Mouse (Mus musculus): Measurements from ENCODE around the gene Mettl6. TPM values are rescaled to one million over a fixed set of nuclear protein-coding genes. Genes with fewer than 3 reads are reported as not detected.

Mettl6 gene
- polyA plus RNA-seq, 1 experiment from 2014 or later = 62.3 TPM

GRCm38 (mm10) chr14:31503406-31503805 is 8.6 kb upstream of the Mettl6 start:
- 93% methylated on average over 13 of the region's 13 CpGs for WGBS
- DNase-seq (ENCODE audit: low spot score) = no peak
- H3K4me1 ChIP-seq (replicated peaks) = no peaks in the 10 kb centered on the region
- no peaks in the 10 kb centered on the region for H3K27me3 ChIP-seq (ENCODE audit: insufficient read depth, poor library complexity, severe bottlenecking)
- H3K4me3 ChIP-seq = no peak overlapping the region
- H3K9me3 ChIP-seq = no peaks in the 10 kb centered on the region
- H3K27ac ChIP-seq = no peak overlapping the region
- peaks cover 100% of the 10 kb centered on the region for H3K36me3 ChIP-seq

- peaks cover 15% of the 10 kb centered on the region for H3K4me1 ChIP-seq (replicated peaks)
- WGBS = 89% methylated on average over 1 of the region's 1 CpGs
- no peaks in the 10 kb centered on the region for H3K9me3 ChIP-seq
- no peak overlapping the region for H3K27ac ChIP-seq
- H3K4me3 ChIP-seq = no peak overlapping the region
- no peak for DNase-seq (ENCODE audit: low spot score)
- H3K36me3 ChIP-seq = peaks cover 68% of the 10 kb centered on the region
- H3K27me3 ChIP-seq (ENCODE audit: insufficient read depth, poor library complexity, severe bottlenecking) = no peaks in the 10 kb centered on the region
Observed at GRCm38 (mm10) chr14:31499526-31499925, 4.7 kb upstream of the Mettl6 start.

GRCm38 (mm10) chr14:31496241-31496646 is 1.4 kb upstream of the Mettl6 start:
- Histone ChIP-seq H3K4me3 (peak overlapping the region; percentile 76), H3K9me3 (no peaks in the 10 kb centered on the region), H3K4me1 (replicated peaks) (peaks cover 27% of the 10 kb centered on the region), H3K27me3 (ENCODE audit: insufficient read depth, poor library complexity, severe bottlenecking) (no peaks in the 10 kb centered on the region), H3K27ac (peak overlapping the region; percentile 96; the same call in 1 of the 2 replicates), H3K36me3 (peaks cover 57% of the 10 kb centered on the region)
- no peak for DNase-seq (ENCODE audit: low spot score)
- WGBS = 68% methylated on average over 7 of the region's 7 CpGs

GRCm38 (mm10) chr14:31495538-31495937 is 698 bp upstream of the Mettl6 start:
- Histone ChIP-seq H3K27me3 (ENCODE audit: insufficient read depth, poor library complexity, severe bottlenecking) (no peaks in the 10 kb centered on the region), H3K9me3 (no peaks in the 10 kb centered on the region), H3K4me1 (replicated peaks) (peaks cover 27% of the 10 kb centered on the region), H3K27ac (peak overlapping the region; percentile 96), H3K36me3 (peaks cover 57% of the 10 kb centered on the region), H3K4me3 (peak overlapping the region; percentile 76)
- WGBS = 8% methylated on average over 8 of the region's 8 CpGs
- DNase-seq (ENCODE audit: low spot score) = no peak

- 1% methylated on average over 37 of the region's 37 CpGs for WGBS
Observed at GRCm38 (mm10) chr14:31494349-31494974, 378 bp downstream of the Mettl6 start, which contains the start of gene Eaf1. TSS of gene Eaf1 (plus strand) at chr14:31494399.

GRCm38 (mm10) chr14:31493901-31494300 is 939 bp downstream of the Mettl6 start:
- peaks cover 27% of the 10 kb centered on the region for H3K4me1 ChIP-seq (replicated peaks)
- H3K9me3 ChIP-seq = no peaks in the 10 kb centered on the region
- DNase-seq (ENCODE audit: low spot score) = no peak
- H3K36me3 ChIP-seq = peaks cover 55% of the 10 kb centered on the region
- H3K27me3 ChIP-seq (ENCODE audit: insufficient read depth, poor library complexity, severe bottlenecking) = no peaks in the 10 kb centered on the region
- WGBS = 54% methylated on average over 9 of the region's 9 CpGs
- H3K27ac ChIP-seq = peak overlapping the region; percentile 96; the same call in 1 of the 2 replicates
- peak overlapping the region; percentile 76 for H3K4me3 ChIP-seq

More at GRCm38 (mm10) chr14:31494349-31494974, 378 bp downstream of the Mettl6 start, which contains the start of gene Eaf1:
- peak within 1 kb of the TSS; percentile 96 for H3K27ac ChIP-seq
- H3K4me1 ChIP-seq (replicated peaks) = peaks cover 27% of the 10 kb centered on the region
- peak within 1 kb of the TSS; percentile 76 for H3K4me3 ChIP-seq
- no peaks in the 10 kb centered on the region for H3K27me3 ChIP-seq (ENCODE audit: insufficient read depth, poor library complexity, severe bottlenecking)
- H3K36me3 ChIP-seq = peaks cover 55% of the 10 kb centered on the region
- no peaks in the 10 kb centered on the region for H3K9me3 ChIP-seq
- DNase-seq (ENCODE audit: low spot score) = no peak

- WGBS = 96% methylated on average over 6 of the region's 6 CpGs
- no peaks in the 10 kb centered on the region for H3K27me3 ChIP-seq (ENCODE audit: insufficient read depth, poor library complexity, severe bottlenecking)
- H3K4me3 ChIP-seq = no peak overlapping the region
- H3K27ac ChIP-seq = no peak overlapping the region
- no peaks in the 10 kb centered on the region for H3K9me3 ChIP-seq
- DNase-seq (ENCODE audit: low spot score) = no peak
- H3K4me1 ChIP-seq (replicated peaks) = no peaks in the 10 kb centered on the region
- peaks cover 98% of the 10 kb centered on the region for H3K36me3 ChIP-seq
Observed at GRCm38 (mm10) chr14:31488055-31488454, 6.8 kb downstream of the Mettl6 start.

GRCm38 (mm10) chr14:31486465-31486864 is 8.4 kb downstream of the Mettl6 start:
- Histone ChIP-seq H3K36me3 (peaks cover 98% of the 10 kb centered on the region), H3K27ac (no peak overlapping the region), H3K4me3 (no peak overlapping the region), H3K27me3 (ENCODE audit: insufficient read depth, poor library complexity, severe bottlenecking) (no peaks in the 10 kb centered on the region), H3K4me1 (replicated peaks) (no peaks in the 10 kb centered on the region), H3K9me3 (no peaks in the 10 kb centered on the region)
- no peak for DNase-seq (ENCODE audit: low spot score)
- 86% methylated on average over 4 of the region's 4 CpGs for WGBS

- Histone ChIP-seq H3K27ac (no peak overlapping the region), H3K36me3 (peaks cover 96% of the 10 kb centered on the region), H3K9me3 (no peaks in the 10 kb centered on the region), H3K27me3 (ENCODE audit: insufficient read depth, poor library complexity, severe bottlenecking) (no peaks in the 10 kb centered on the region), H3K4me3 (no peak overlapping the region), H3K4me1 (replicated peaks) (no peaks in the 10 kb centered on the region)
- 91% methylated on average over 5 of the region's 5 CpGs for WGBS
- no peak for DNase-seq (ENCODE audit: low spot score)
Observed at GRCm38 (mm10) chr14:31482417-31482816, 12.4 kb downstream of the Mettl6 start.

GRCm38 (mm10) chr14:31473297-31473696 is 21.5 kb downstream of the Mettl6 start:
- DNase-seq (ENCODE audit: low spot score) = no peak
- Histone ChIP-seq H3K36me3 (peaks cover 6% of the 10 kb centered on the region), H3K4me3 (no peak overlapping the region), H3K9me3 (no peaks in the 10 kb centered on the region), H3K4me1 (replicated peaks) (no peaks in the 10 kb centered on the region), H3K27me3 (ENCODE audit: insufficient read depth, poor library complexity, severe bottlenecking) (no peaks in the 10 kb centered on the region), H3K27ac (no peak overlapping the region)
- WGBS = 79% methylated on average over 2 of the region's 2 CpGs

- Histone ChIP-seq H3K36me3 (no peaks in the 10 kb centered on the region; the same call in 1 of the 2 replicates), H3K27me3 (ENCODE audit: insufficient read depth, poor library complexity, severe bottlenecking) (no peaks in the 10 kb centered on the region), H3K27ac (no peak overlapping the region), H3K9me3 (no peaks in the 10 kb centered on the region), H3K4me1 (replicated peaks) (no peaks in the 10 kb centered on the region), H3K4me3 (no peak overlapping the region)
- 6% methylated on average over 5 of the region's 5 CpGs for WGBS
- peak; percentile 40 for DNase-seq (ENCODE audit: low spot score)
Observed at GRCm38 (mm10) chr14:31472451-31473061, 22.3 kb downstream of the Mettl6 start.

GRCm38 (mm10) chr14:31469711-31470110 is 25.1 kb downstream of the Mettl6 start:
- no peaks in the 10 kb centered on the region for H3K36me3 ChIP-seq
- no peak overlapping the region for H3K27ac ChIP-seq
- no peak for DNase-seq (ENCODE audit: low spot score)
- H3K27me3 ChIP-seq (ENCODE audit: insufficient read depth, poor library complexity, severe bottlenecking) = no peaks in the 10 kb centered on the region
- WGBS = 62% methylated on average over 4 of the region's 4 CpGs
- H3K9me3 ChIP-seq = no peaks in the 10 kb centered on the region
- H3K4me3 ChIP-seq = no peak overlapping the region
- no peaks in the 10 kb centered on the region for H3K4me1 ChIP-seq (replicated peaks)

- Histone ChIP-seq H3K9me3 (no peaks in the 10 kb centered on the region), H3K36me3 (no peaks in the 10 kb centered on the region), H3K27ac (no peak overlapping the region), H3K4me3 (no peak overlapping the region), H3K27me3 (ENCODE audit: insufficient read depth, poor library complexity, severe bottlenecking) (no peaks in the 10 kb centered on the region), H3K4me1 (replicated peaks) (no peaks in the 10 kb centered on the region)
- no peak for DNase-seq (ENCODE audit: low spot score)
- 54% methylated on average over 8 of the region's 8 CpGs for WGBS
Observed at GRCm38 (mm10) chr14:31464176-31464575, 30.7 kb downstream of the Mettl6 start.

All from hindbrain, embryonic 10.5 days (tissue).